Mouse (Mus musculus) G1E (cell line): Measurements from ENCODE around the gene Dydc1.

ENCODE experiments used
- CTCF ChIP-seq: IDR thresholded peaks from 2 replicates; pipeline ENCODE4 v1.5.1; 2012; ENCODE audit warnings: low read depth, low read length, inconsistent platforms, mixed read lengths
- GATA1 ChIP-seq: IDR thresholded peaks from 2 replicates; pipeline ENCODE4 v1.6.1; 2012; ENCODE audit warnings: borderline replicate concordance, low read length, inconsistent platforms, mixed read lengths
- GATA2 ChIP-seq: IDR thresholded peaks from 2 replicates; pipeline ENCODE4 v1.6.1; 2012; ENCODE audit warnings: low read depth, low read length, inconsistent platforms, borderline replicate concordance
- POLR2AphosphoS5 ChIP-seq: IDR thresholded peaks from 2 replicates; pipeline ENCODE4 v1.6.1; 2012; ENCODE audit warnings: low read depth, low read length, inconsistent platforms; ENCODE audit not compliant: insufficient replicate concordance
- TAL1 ChIP-seq: conservative IDR thresholded peaks from 2 replicates; pipeline ENCODE4 v1.6.1; 2012; ENCODE audit warnings: low read depth, low read length, inconsistent platforms, mixed read lengths

DNA sequence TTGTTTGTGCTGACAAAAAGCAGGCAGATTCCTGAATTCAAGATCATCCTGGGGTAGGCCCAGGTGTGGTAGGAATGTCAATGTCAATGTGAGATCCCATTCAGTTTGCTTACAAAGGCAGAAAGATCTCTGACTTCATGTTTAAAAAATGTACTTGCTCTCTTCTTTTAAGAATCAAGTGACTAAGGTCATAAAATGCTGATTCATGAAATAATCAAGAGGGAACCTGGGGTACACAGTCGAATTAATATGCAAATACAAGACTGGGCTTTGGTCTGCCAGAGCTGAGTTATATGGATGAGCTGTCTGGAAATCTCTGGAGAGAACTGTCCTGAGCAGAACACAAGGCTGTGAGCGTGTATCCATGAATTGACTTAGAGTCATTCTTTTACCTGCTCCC is 25.3 kb upstream of the Dydc1 start:
- TF ChIP-seq CTCF, result no peak
- TF ChIP-seq POLR2AphosphoS5, result no peak
- no peak for TF ChIP-seq GATA1
- no peak for TF ChIP-seq GATA2
- TF ChIP-seq TAL1, result no peak
